Mouse (Mus musculus) testis, adult 10 weeks (tissue): ENCODE results near the gene 1700084M14Rik. TPM values are rescaled to one million over a fixed set of nuclear protein-coding genes. Genes with fewer than 3 reads are reported as not detected.

Experiments
- polyA plus RNA-seq: library from polyadenylated mRNA; stranded (reverse); fragments of 350-450 nt; fragmentation: Illumina TruSeq; extraction: RNeasy Lipid Tissue Mini Kit (QIAGEN cat#74804); gene quantifications from one replicate; pipeline ENCODE4 v1.2.3, GENCODE M21; 2014; ENCODE audit warnings: low read depth, low replicate concordance

The 1700084M14Rik gene
- polyA plus RNA-seq: 435 TPM

GRCm38 (mm10) chrX:91575811-91576210, at the start of gene 1700084M14Rik:
TSS of gene 1700084M14Rik (minus strand) at chrX:91575911.

Other genes starting within 250 kb of the 1700084M14Rik start
- 4.2 TPM for gene Mageb2, start 244.2 kb downstream of the 1700084M14Rik start, polyA plus RNA-seq
- gene Gm5072, start 183.4 kb downstream of the 1700084M14Rik start, polyA plus RNA-seq: 2.4 TPM
- 2.4 TPM for gene Gm8914, start 95.8 kb downstream of the 1700084M14Rik start, polyA plus RNA-seq
- gene Gm14781, start 56.3 kb upstream of the 1700084M14Rik start, polyA plus RNA-seq: 77.7 TPM
- 54.0 TPM for gene Mageb5, start 207.1 kb upstream of the 1700084M14Rik start, polyA plus RNA-seq